Mouse (Mus musculus) hindbrain, embryonic 11.5 days (tissue): Measurements from ENCODE around the gene Faf1. TPM values are rescaled to one million over a fixed set of nuclear protein-coding genes. Genes with fewer than 3 reads are reported as not detected.
A peak's percentile ranks its signal among the peaks of the same experiment; 100 is the strongest.

Experiments
- ATAC-seq: fragments of 200-750 bp; cut with Nextera tagmentation; 2 replicates; pipeline ENCODE4 v1.8.0; 2017; ENCODE audit warnings: mild to moderate bottlenecking, moderate TSS enrichment, moderate library complexity; ENCODE audit not compliant: low FRiP score
- DNase-seq: peaks from one replicate; pipeline ENCODE4 v3.0.0-alpha.2; 2015; ENCODE audit warnings: low spot score
- H3K27ac ChIP-seq: fragments of 300-500 bp; sonication (generic); 2 replicates; pipeline ENCODE4 v1.5.1; 2014; ENCODE audit warnings: mild to moderate bottlenecking, low read depth, low read length
- H3K27me3 ChIP-seq: fragments of 300-500 bp; sonication (generic); 2 replicates; pipeline ENCODE4 v1.6.1; 2014; ENCODE audit warnings: mild to moderate bottlenecking, low read length, moderate library complexity, mixed read lengths; ENCODE audit not compliant: control insufficient read depth, insufficient read depth
- H3K36me3 ChIP-seq: fragments of 300-500 bp; sonication (generic); 2 replicates; pipeline ENCODE4 v1.6.1; 2014; ENCODE audit warnings: mild to moderate bottlenecking, low read length, moderate library complexity, mixed read lengths; ENCODE audit not compliant: control insufficient read depth, insufficient read depth
- H3K4me1 ChIP-seq: fragments of 300-500 bp; sonication (generic); replicated peaks from 2 replicates; pipeline ENCODE4 v1.6.1; 2014; ENCODE audit warnings: low read length, mixed read lengths; ENCODE audit not compliant: control insufficient read depth, insufficient read depth
- H3K4me2 ChIP-seq: fragments of 300-500 bp; sonication (generic); replicated peaks from 2 replicates; pipeline ENCODE4 v1.6.1; 2014; ENCODE audit warnings: mild to moderate bottlenecking, low read depth, low read length
- H3K4me3 ChIP-seq: fragments of 300-500 bp; sonication (generic); 2 replicates; pipeline ENCODE4 v1.5.1; 2014; ENCODE audit warnings: low read depth, low read length
- H3K9ac ChIP-seq: fragments of 300-500 bp; sonication (generic); 2 replicates; pipeline ENCODE4 v1.6.1; 2014; ENCODE audit warnings: low read depth, low read length
- H3K9me3 ChIP-seq: fragments of 300-500 bp; sonication (generic); 2 replicates; pipeline ENCODE4 v1.6.1; 2016; ENCODE audit warnings: low read length; ENCODE audit not compliant: control insufficient read depth
- WGBS: fragments of 180-500 bp; shearing (Covaris S2); extraction: QIAGEN DNeasy Blood & Tissue Kit; methylation state at CpG from one replicate; pipeline ENCODE4 v1.1.7; 2014; 5-methylcytosine and 5-hydroxymethylcytosine counted together
- polyA plus RNA-seq: library from polyadenylated mRNA; unstranded; fragments of >200 nt; fragmentation: Nextera tagmentation; extraction: Ambion mirVana; gene quantifications from 2 replicates; pipeline ENCODE4 v1.2.1, GENCODE M21; 2014

The Faf1 gene
- polyA plus RNA-seq, 1 experiment from 2014 or later, result 41.5 TPM

DNA sequence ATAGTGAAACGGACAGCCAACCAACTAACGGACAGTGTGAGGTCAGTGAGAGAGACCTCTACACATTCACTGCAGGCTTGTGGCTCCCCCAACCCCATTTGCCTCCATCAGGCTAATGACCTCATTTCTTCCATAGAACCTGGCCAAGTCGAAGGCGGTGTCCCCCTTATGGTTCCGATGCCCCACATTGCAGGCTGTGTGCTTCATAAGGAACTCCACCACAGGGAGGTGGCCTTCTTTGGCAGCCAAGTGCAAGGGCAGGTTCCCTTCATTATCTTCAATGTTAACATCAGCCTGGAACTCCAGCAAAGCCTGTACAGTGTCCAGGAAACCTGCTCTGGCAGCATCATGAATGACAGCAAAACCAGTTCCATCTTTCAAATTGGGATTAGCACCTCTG lies 15.2 kb upstream of the Faf1 start:
- ATAC-seq (no peak), DNase-seq (peak; percentile 46)
- whole genome bisulfite sequencing, result 3% methylated on average over 5 of the region's 5 CpGs
- Histone ChIP-seq H3K27ac (no peak overlapping the region), H3K36me3 (no peaks in the 10 kb centered on the region), H3K4me3 (no peak overlapping the region), H3K9ac (no peak overlapping the region), H3K4me2 (no peak overlapping the region), H3K9me3 (no peaks in the 10 kb centered on the region), H3K27me3 (peaks cover 73% of the 10 kb centered on the region), H3K4me1 (peaks cover 8% of the 10 kb centered on the region)

DNA sequence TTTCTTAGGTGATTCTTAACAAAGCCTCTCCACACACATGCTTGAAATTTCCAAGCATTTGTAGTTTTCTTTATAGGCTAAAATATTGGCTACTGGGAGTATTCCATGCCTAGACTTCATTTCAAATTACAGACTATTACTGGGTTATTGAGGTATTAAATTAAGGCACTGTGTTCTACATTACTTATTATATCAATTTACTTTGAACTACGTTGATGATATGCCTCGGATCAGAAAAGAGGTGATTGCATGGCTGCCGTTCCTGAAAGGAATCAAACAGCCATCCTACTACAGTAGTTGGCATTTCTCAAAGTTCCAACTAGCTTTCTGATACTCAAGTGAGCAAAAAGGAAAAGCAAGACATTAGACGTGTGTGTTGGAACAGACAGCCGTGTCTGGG lies 14.1 kb upstream of the Faf1 start:
- Histone ChIP-seq H3K4me2 (no peak overlapping the region), H3K9me3 (no peaks in the 10 kb centered on the region), H3K9ac (no peak overlapping the region), H3K27me3 (peaks cover 63% of the 10 kb centered on the region), H3K4me1 (peaks cover 4% of the 10 kb centered on the region), H3K36me3 (no peaks in the 10 kb centered on the region), H3K4me3 (no peak overlapping the region), H3K27ac (no peak overlapping the region)
- ATAC-seq (no peak), DNase-seq (peak; percentile 44)
- 8% methylated on average over 5 of the region's 5 CpGs for WGBS

DNA sequence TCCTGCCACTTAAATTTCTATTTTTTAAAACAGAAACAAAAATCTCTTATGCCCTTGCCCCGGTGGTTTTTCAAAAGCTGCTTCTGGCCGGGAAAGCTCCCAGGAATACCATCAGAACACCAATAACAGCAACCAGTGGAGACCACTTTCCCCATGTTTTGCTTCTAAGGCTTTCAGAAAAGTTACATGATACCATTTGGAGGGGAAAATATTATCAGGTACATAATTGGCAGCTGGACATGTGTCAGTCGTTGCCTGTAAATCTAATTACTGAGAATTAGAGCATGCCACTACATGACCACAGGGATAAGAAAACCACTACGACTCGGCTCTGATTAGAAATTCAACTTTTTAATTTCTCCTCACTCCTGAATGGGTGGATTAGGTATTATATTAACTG lies 12.3 kb upstream of the Faf1 start:
- Histone ChIP-seq H3K9ac (no peak overlapping the region), H3K36me3 (no peaks in the 10 kb centered on the region), H3K4me2 (no peak overlapping the region), H3K4me1 (peaks cover 2% of the 10 kb centered on the region; the same call in 1 of the 2 replicates), H3K27me3 (peaks cover 49% of the 10 kb centered on the region), H3K27ac (no peak overlapping the region), H3K9me3 (no peaks in the 10 kb centered on the region), H3K4me3 (no peak overlapping the region)
- ATAC-seq, result no peak
- peak; percentile 31 for DNase-seq
- WGBS, result 11% methylated on average over 5 of the region's 5 CpGs

DNA sequence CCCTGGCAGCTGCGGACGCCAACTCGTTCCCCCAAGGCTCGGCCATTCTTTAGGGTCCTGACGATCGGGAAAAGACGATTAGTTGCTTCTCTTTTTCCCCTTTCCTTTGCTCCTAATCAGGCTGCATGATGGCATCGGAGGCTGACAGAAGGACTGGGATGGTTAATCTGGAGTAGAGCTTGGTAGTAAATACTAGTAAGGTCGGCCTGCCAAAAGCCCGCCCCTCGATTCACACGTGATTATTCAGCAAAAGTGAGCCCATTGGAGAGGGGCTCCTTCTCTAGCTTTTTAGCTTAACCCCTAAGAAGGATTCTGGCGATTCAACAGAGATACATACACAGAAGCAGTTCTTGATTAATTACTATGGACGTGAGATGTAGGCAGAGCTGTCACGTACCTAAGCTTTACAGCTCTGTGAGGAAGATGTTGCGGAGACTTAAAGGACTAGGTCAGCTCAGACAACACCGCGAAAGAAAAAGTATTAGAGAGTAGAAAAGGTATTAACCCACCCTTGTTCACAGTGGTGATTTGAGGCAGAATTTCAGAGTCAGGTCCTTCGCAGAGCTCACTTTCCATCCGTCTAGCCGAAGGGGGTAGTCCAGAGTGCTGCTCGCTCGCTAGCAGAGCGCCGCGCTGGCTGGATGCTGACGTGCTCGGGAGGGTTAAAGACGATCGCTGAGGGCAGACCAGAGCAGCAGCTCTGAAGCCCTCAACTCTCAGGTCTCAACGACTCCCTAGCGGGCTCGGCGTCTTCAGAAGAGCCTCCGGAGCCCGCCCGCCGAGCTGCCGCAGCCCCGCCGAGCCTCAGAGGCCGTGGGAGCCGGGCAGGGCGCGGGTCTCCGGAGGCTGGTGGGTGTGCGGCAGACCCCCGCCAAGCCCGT lies 11.0 kb upstream of the Faf1 start:
- under 1% methylated on average over 49 of the region's 49 CpGs for WGBS
- ATAC-seq (peak; percentile 71), DNase-seq (peak; percentile 71)
- no peaks in the 10 kb centered on the region for H3K36me3 ChIP-seq
- peak overlapping the region; percentile 83 for H3K9ac ChIP-seq
- H3K27ac ChIP-seq, result no peak overlapping the region
- H3K27me3 ChIP-seq, result peaks cover 40% of the 10 kb centered on the region
- H3K4me1 ChIP-seq, result peaks cover 2% of the 10 kb centered on the region; the same call in 1 of the 2 replicates
- H3K4me3 ChIP-seq, result peak overlapping the region; percentile 55
- no peaks in the 10 kb centered on the region for H3K9me3 ChIP-seq
- H3K4me2 ChIP-seq, result peak overlapping the region; percentile 89

DNA sequence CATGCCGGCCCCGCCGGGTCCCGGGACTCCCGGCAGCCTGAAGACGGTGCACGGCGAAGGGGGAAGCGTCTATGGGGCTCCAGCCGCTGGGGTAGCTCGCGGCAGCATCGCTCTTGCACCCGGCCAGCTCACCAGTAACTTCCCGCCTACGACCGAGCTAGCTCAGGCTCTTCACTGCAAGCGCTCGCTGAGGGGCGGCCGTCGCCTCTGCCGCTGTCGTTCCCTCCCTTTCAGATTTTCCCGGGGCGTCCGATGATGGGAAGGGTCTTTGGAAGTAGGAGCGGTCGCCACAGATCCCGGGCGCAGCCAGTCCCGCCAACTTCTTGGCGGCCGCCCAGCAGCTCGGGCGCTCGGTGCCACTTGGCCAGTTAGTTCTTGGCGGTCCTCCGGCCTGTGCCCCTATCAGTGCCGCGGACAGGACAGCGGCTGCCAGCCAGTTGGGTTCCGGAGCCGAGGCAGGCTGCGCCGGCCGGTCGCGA lies 10.4 kb upstream of the Faf1 start:
- peak overlapping the region; percentile 89 for H3K4me2 ChIP-seq
- H3K9me3 ChIP-seq, result no peaks in the 10 kb centered on the region
- H3K4me3 ChIP-seq, result peak overlapping the region; percentile 55
- WGBS, result under 1% methylated on average over 48 of the region's 49 CpGs
- no peaks in the 10 kb centered on the region for H3K36me3 ChIP-seq
- DNase-seq, result no peak
- H3K27ac ChIP-seq, result peak overlapping the region; percentile 36; the same call in 1 of the 2 replicates
- peak; percentile 71 for ATAC-seq
- H3K27me3 ChIP-seq, result peaks cover 36% of the 10 kb centered on the region
- peaks cover 2% of the 10 kb centered on the region; the same call in 1 of the 2 replicates for H3K4me1 ChIP-seq
- peak overlapping the region; percentile 83 for H3K9ac ChIP-seq

DNA sequence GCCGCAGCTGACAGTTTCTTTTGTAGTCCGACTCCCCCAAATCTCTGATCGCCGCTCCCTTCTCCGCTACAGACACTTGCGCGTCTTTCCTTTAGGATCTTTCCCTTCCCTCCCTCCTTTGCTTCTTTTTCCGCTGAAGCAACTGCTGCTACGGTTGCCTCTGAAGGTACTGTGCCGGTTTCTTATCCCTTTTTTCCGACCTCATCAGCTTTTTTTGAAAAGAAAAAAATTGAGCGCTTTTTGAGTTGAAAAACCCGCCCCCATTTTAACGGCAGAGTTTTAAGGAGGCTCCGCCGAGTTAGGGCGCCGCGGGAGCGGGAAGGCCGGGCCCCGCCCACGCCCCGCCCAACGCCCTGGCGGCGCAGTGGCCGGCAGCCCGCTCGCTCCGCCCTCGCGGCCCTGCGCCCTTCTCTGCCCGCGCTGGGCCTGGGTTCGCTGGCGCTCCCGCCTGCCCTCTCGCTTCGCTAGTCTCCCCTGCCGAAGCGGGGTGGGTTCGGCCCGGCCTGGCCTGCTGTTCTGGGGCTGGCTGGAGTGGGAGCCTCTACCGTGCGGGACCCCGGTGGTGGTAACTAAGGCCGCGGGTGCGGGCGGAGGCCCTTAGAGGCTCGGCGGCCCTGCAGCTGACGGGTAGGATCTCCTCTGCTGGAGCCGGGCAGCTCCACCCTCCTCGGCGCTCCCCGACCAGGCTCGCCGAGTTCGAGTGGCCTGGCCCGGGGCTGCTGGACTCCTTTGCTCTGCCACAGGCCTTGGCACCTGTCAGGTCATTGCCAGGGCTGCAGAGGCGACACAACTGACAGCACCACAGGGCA lies 9.7 kb upstream of the Faf1 start, which contains the start of gene Cdkn2c:
Gene Cdkn2c (minus strand): TSS at position 729 of the 809 bp plus-strand sequence.
- Histone ChIP-seq H3K9me3 (no peaks in the 10 kb centered on the region), H3K27me3 (peaks cover 30% of the 10 kb centered on the region), H3K9ac (peak within 1 kb of the TSS; percentile 83), H3K4me1 (peaks cover 2% of the 10 kb centered on the region; the same call in 1 of the 2 replicates), H3K27ac (peak within 1 kb of the TSS; percentile 36; the same call in 1 of the 2 replicates), H3K4me3 (peak within 1 kb of the TSS; percentile 55), H3K36me3 (no peaks in the 10 kb centered on the region), H3K4me2 (peak within 1 kb of the TSS; percentile 89)
- DNase-seq, result peak; percentile 91
- ATAC-seq, result peak; percentile 95
- WGBS, result under 1% methylated on average over 64 of the region's 64 CpGs

DNA sequence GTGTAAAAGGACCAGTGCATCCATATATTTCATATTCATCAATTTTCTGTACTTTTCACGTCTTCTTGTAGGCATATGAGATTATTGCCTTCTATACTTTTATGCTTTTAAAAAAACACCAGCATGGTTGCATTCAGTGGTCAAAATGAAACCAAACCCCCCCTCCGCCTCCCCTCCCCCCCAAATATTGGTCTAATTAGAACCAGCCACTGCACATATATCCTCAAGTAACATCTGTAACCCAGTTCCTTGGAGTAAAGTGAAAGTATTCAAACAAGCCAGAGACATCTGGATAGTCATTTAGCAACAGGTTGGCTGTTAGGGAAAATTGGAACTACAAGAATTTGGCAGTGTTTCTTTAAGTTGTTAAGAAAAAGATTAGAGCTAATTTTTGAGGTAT lies 8.9 kb upstream of the Faf1 start:
- peak overlapping the region; percentile 55; the same call in 1 of the 2 replicates for H3K4me3 ChIP-seq
- WGBS, result 44% methylated on average over 2 of the region's 2 CpGs
- ATAC-seq, result no peak
- peaks cover 2% of the 10 kb centered on the region; the same call in 1 of the 2 replicates for H3K4me1 ChIP-seq
- H3K9ac ChIP-seq, result no peak overlapping the region
- H3K9me3 ChIP-seq, result no peaks in the 10 kb centered on the region
- H3K27ac ChIP-seq, result no peak overlapping the region
- DNase-seq, result no peak
- peak overlapping the region; percentile 89 for H3K4me2 ChIP-seq
- peaks cover 24% of the 10 kb centered on the region for H3K27me3 ChIP-seq
- H3K36me3 ChIP-seq, result no peaks in the 10 kb centered on the region

DNA sequence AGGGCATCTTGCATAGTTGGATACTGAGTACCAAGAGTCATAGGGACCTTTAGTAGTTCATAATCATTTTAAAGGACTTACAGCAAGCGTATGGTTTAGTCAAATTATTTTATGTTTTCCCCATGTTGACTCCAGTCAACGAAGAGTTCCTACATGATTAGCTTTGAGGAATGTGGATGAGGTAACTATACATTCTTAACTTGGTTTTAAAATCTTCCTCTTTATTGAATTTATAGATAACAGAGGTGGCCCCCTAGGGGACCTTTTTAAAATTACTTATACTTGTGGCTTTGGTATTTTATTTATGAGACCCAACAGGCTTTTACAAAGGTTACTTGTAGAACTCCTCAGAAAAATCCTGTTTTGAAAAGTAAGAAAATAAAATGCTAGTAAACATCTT lies 6.2 kb upstream of the Faf1 start:
- H3K9ac ChIP-seq, result no peak overlapping the region
- no peak for DNase-seq
- H3K27me3 ChIP-seq, result peaks cover 9% of the 10 kb centered on the region; the same call in 1 of the 2 replicates
- H3K36me3 ChIP-seq, result no peaks in the 10 kb centered on the region
- H3K27ac ChIP-seq, result no peak overlapping the region
- no peak overlapping the region for H3K4me2 ChIP-seq
- WGBS, result 78% methylated on average over 2 of the region's 2 CpGs
- H3K4me3 ChIP-seq, result no peak overlapping the region
- no peak for ATAC-seq
- H3K4me1 ChIP-seq, result peaks cover 1% of the 10 kb centered on the region; the same call in 1 of the 2 replicates
- no peaks in the 10 kb centered on the region for H3K9me3 ChIP-seq
